Mouse (Mus musculus) brain, adult 10 weeks (tissue): ENCODE results near the gene Hoxc6. TPM values are rescaled to one million over a fixed set of nuclear protein-coding genes. Genes with fewer than 3 reads are reported as not detected.

Source experiments
- polyA plus RNA-seq: library from polyadenylated mRNA; stranded (reverse); fragments of 350-450 nt; fragmentation: Illumina TruSeq; extraction: RNeasy Lipid Tissue Mini Kit (QIAGEN cat#74804); gene quantifications from one replicate; pipeline ENCODE4 v1.2.3, GENCODE M21; 2015; ENCODE audit warnings: low read depth, low replicate concordance

The Hoxc6 gene
- polyA plus RNA-seq = not detected

DNA sequence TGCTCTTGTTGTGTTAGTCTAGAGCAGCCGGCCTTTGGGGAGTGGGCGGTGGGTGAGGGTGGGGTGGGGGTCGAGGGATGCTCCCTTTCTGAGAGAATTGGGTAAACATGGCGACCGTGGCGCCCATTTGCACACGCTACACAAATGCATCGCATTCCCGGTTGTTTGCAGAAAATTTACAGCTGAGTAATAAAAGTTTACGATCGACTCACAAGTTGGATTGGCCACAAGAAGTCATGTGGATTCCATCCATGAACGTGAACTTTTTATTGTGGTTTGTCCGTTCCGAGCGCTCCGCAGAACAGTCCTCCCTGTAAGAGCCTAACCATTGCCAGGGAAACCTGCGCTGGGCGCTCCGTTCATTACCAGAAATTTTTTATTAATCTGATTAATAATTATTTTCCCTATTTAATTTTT lies at the start of gene Hoxc6:
Hoxc6 (plus strand) TSS at position 319 of the 417 bp plus-strand sequence.

DNA sequence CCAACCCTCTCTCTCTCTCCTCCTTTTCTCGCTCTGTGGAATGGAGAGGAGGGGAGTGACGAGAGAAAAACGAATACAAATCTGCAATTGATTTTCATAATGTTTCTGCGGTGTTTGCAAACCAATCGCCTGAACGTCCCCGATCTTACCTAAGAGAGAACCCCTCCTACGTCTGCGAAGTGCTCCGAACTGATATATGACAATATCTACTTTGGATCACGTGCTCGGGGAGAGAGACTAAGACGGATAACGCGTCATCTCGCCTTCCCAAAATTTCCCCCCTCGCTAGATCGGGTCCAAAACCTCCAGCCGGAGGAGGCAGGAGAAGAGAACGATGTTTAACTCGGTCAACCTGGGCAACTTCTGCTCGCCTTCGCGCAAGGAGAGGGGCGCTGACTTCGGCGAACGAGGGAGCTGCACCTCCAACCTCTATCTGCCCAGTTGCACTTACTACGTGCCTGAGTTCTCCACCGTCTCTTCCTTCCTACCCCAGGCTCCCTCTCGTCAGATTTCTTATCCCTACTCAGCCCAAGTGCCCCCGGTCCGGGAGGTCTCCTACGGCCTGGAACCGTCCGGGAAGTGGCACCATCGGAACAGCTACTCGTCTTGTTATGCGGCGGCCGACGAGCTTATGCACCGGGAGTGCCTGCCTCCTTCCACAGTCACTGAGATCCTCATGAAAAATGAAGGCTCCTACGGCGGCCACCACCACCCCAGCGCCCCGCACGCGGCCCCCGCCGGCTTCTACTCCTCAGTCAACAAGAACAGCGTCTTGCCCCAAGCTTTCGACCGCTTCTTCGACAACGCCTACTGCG lies 43.7 kb upstream of the Hoxc6 start, which contains the start of gene Hoxc11:
Hoxc11 (plus strand) TSS at position 236 of the 815 bp plus-strand sequence.

DNA sequence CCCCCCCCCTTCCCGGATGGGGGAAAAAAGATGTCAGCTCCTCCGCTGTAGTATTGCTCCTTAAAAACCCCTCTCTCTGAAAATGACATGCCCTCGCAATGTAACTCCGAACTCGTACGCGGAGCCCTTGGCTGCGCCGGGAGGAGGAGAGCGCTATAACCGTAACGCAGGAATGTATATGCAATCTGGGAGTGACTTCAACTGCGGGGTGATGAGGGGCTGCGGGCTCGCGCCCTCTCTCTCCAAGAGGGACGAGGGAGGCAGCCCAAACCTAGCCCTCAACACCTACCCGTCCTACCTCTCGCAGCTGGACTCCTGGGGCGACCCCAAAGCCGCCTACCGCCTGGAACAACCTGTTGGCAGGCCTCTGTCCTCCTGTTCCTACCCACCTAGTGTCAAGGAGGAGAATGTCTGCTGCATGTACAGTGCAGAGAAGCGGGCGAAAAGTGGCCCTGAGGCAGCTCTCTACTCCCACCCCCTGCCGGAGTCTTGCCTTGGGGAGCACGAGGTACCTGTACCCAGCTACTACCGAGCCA lies 31.2 kb upstream of the Hoxc6 start, which contains the start of gene Hoxc10:
Hoxc10 (plus strand) TSS at position 21 of the 536 bp plus-strand sequence.

DNA sequence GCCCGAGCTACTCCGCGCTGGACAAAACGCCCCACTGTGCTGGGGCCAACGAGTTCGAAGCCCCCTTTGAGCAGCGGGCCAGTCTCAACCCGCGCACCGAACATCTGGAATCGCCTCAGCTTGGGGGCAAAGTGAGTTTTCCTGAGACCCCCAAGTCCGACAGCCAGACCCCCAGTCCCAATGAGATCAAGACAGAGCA lies 30.8 kb upstream of the Hoxc6 start, which contains the start of gene Hoxc5:
Hoxc5 (plus strand) TSS at position 132 of the 199 bp plus-strand sequence.

DNA sequence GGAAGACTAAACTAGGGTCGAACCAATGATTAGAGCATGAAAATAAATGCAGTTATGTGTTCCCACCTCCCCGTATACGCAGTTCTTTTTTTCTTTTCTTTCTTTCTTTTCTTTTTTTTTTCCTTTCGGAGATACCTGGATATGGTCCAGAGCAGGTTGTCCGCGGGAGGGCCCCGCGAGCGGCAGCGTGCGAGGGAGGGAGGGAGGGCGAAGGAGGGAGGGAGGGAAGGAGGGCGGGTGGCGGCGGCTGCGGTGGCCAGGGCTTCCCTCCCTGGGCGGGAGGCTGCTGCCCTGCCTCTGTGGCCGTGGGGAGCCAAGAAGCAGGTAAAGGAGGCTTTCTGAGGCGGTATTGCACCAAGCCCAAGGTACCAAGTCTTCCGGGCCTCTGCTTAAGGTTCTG lies 21.9 kb upstream of the Hoxc6 start, which contains the start of gene Hoxc9:
Hoxc9 (plus strand) TSS at position 269 of the 400 bp plus-strand sequence.

DNA sequence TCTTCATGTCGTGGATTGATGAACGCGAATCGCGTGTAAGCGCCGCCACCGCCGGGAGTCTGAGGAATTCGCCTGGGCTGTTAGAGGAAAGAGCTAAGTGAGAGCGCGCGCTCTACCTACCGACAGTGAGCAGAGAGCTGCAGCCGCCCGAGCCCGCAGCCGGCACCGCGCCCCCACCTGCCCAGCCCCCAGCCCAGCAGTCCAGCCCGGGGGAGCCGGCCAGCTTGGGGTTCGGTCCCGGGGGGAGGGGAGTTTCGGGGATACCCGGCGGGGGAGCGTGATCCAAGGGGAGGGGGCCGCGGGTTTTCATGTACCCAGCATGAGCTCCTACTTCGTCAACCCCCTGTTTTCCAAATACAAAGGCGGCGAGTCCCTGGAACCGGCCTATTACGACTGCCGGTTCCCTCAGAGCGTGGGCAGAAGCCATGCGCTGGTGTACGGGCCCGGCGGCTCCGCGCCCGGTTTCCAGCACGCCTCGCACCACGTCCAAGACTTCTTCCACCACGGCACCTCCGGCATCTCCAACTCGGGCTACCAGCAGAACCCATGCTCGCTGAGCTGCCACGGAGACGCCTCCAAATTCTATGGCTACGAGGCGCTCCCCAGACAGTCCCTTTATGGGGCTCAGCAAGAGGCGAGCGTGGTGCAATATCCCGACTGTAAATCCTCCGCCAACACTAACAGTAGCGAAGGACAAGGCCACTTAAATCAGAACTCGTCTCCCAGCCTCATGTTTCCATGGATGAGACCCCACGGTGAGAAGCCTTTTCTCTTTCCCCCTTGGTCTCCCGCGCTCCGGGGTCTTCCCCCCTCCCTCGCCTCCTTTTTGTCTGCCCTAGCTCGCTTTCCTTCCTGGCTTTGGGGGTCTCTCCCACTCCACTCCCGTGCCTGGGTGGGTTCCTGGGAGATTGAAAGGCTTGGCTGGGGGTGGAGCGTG lies 7.3 kb upstream of the Hoxc6 start, which contains the start of gene Hoxc8:
Hoxc8 (plus strand) TSS at position 147 of the 937 bp plus-strand sequence.

DNA sequence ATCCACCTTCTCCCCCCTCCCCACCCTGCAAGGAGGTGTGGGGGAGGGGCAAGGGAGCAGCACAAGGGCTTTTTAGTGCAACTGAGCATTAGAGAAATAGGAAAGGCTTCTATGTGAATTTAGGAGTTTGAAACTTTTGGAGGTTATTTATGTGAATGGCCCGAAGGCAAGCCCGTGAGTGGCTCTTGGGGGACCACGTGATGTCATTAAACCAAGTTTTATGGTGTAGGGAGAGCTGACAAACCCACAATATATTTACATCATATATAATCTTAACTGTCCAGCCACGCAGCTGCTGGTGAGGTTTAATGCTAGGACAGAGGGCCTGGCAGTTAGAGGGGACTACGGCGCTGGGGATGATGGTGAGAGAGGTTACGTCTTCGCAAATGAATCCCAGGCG lies 20.6 kb downstream of the Hoxc6 start, which contains the start of gene Hoxc4:
Hoxc4 (plus strand) TSS at position 299 of the 400 bp plus-strand sequence.

Other genes with a start within 250 kb of the Hoxc6 start
- gene Hoxc13, start 77.2 kb upstream of the Hoxc6 start, polyA plus RNA-seq = not detected
- not detected for gene Hoxc12, start 61.5 kb upstream of the Hoxc6 start, polyA plus RNA-seq
- gene Hoxc11, start 43.8 kb upstream of the Hoxc6 start, polyA plus RNA-seq = not detected
- gene Hoxc10, start 31.5 kb upstream of the Hoxc6 start, polyA plus RNA-seq = not detected
- not detected for gene Hoxc5, start 30.8 kb upstream of the Hoxc6 start, polyA plus RNA-seq
- not detected for gene Hoxc9, start 21.8 kb upstream of the Hoxc6 start, polyA plus RNA-seq
- gene Hoxc8, start 7.7 kb upstream of the Hoxc6 start, polyA plus RNA-seq = not detected
- gene Hoxc4, start 20.7 kb downstream of the Hoxc6 start, polyA plus RNA-seq = not detected
- 17.3 TPM for gene Smug1, start 168.8 kb downstream of the Hoxc6 start, polyA plus RNA-seq
- 110 TPM for gene Cbx5, start 241.6 kb downstream of the Hoxc6 start, polyA plus RNA-seq
- 296 TPM for gene Hnrnpa1, start 242.2 kb downstream of the Hoxc6 start, polyA plus RNA-seq